Mouse (Mus musculus) cerebellum, adult 11-12 months (tissue): ENCODE data around the gene Phyhipl.

ENCODE experiments used
- DNase-seq: peaks from one replicate; pipeline ENCODE4 v3.0.0; 2022

Gene Phyhipl

DNA sequence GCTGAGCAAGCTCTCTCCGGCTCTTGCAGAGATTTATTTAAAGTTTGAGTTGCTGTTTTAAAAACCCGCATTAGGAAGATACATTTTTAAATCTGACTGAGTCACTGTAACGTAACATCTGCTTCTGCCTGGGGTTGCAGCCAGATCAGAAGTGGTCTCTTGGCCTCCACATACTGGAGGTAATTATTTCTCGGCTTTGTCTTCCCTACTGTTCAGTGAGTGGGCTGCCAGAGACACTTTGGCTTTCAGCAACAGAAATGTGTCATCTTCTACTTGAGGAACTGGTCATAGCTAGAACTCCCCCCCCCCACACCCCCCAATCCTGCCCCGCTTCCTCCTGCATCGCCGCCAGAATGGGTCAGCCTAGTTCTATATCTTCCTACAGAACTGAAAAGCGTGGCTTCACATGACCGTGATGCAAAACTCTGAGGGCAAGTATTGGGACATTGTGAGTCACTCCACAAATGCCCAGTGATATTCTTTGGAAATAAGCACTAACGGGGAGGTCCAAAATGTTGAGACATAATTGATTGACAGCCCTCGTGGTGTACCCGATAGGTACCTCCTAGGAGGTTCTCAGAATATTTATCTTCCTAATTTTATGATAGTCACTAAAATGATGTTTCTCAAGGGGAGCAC is 125.5 kb downstream of the Phyhipl start:
- no peak for DNase-seq

GRCm38 (mm10) chr10:70521379-70521778 is 134.4 kb downstream of the Phyhipl start:
- DNase-seq: peak; percentile 1

DNA sequence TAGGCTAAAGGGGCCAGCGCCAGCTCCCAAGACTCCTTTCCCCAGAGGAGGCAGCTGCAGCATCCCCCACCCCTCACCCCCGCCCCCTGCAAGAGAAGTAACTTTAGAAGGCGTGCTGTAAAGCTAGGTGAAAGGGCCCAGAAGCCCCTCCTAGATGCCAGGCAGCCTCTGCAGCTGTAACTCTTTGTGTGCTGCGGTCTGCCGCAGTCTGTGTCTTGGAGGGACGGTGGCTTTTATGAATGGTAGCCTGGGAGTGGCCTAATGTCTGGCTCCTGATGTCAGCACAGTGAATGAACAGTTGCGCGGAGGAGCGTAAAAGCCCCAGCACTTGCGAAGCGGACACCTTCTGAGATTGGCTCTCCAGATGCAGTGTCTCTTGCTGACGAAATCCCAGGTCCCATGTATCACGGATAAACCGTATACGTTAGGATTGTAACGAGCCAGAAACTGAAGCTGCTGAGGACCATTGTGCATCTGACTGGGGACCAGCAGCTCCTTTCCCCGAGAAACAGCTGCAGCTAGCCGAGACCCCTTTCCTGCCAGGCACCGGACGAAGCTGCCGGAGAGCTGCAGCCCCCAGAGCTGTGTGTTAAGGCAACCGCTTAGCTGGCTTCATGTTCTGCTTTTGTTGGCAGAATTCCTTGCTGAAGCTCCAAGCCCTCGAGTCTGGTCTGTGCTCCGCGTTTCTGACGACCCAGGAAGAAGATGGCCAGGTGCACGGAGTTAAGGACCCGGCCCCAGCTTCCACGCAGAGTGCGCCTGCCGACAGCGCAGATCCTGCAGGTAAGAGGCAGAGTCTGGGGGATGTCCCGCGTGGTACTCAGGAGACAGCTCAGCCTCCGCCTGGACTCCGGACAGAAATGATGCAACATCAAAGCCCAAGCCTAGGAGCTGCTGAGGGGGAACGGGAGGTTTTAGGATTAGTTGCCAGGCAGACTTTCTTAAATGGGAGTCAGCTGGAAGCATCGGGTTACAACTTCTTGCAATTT is 135.3 kb downstream of the Phyhipl start:
- peak; percentile 32 for DNase-seq

DNA sequence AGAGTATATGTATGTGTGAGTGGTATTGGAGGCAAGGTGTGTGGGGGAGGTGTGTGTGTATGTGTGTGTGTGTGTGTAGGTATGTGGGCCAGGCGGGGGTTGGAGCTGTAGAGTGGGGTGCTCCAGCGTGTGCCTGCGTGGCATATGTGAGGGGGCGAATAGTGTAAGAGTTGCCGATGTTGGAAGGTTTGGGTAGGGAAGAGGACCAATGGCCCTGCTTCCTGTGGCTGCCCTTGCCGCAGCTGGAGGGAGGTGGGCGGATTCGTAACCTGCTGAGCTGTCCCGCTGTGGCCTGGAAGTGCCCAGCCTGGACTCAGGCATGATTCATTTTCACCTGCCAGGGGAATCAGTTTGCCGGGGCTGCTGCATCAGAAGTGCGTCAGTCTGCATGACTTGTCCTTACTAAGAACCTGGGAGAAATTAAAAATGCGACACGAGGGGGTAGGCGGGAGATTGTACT is 136.1 kb downstream of the Phyhipl start:
- DNase-seq: peak; percentile 40

DNA sequence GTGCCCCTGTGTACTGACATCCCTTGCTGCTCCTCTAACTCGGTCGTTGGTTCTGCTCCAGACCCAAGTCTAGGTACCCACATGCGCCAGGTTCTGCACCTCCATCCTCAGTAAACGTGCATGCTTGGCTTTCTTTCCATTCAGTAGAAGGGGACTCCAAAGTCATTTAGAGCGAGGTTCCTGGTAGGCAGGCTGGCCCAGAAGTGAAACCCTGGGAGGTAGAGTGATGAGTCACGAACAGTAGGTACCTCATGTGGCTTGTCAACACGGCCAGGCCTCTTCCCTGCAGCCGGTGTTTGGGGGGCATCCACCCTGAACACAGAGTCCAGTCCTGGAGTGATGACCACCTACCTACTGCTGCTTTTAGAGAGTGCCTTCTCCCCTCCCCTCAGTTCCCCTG is 139.1 kb downstream of the Phyhipl start:
- DNase-seq: peak; percentile 20

DNA sequence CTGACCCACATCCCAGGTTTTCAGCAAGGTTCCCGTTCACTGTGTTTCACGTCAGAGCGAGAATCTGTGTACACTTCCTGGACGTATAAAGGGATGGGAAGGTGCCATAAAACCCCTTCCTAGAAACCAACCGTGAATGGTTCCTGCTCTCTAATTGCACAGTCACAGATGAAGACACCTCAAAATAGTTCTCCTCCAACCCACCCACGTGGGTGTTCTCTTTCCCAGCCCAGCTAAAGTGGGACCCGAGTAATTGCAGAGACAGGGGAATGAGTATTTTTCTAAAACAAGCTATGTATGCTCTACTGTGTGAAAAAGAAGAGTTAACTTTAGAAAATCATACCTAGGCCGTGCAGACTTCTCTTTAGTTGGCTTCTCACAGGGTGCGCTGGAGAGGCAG is 140.9 kb downstream of the Phyhipl start:
- DNase-seq: no peak

DNA sequence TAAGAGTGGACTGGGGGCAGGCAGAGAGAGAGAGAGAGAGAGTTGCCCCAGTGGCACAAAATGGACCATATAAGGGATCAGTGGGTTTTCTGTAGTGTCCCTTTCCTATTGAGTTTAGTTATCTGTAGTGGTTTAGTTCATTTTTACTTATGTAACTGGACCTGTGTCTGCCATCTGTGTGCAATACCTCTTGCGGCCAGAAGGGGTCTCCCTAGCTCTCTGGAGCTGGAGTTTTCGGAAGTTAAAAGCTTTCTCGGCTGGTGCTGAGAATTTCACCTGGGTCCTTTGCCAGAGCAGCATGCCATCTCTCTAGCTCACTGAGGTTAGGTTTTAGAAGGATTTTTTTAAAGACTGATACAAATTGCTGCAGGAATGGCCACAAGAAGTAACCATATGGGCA is 147.9 kb downstream of the Phyhipl start:
- DNase-seq: no peak
